Mouse (Mus musculus) liver, postnatal 0 days (tissue): ENCODE results near the gene Tmc1. TPM values are rescaled to one million over a fixed set of nuclear protein-coding genes. Genes with fewer than 3 reads are reported as not detected.

Experiments used
- ATAC-seq: fragments of 200-750 bp; cut with Nextera tagmentation; 2 replicates; pipeline ENCODE4 v1.8.0; 2017; ENCODE audit warnings: mild to moderate bottlenecking, moderate library complexity
- DNase-seq: peaks from one replicate; pipeline ENCODE4 v3.0.0-alpha.2; 2016
- H3K27ac ChIP-seq: fragments of 300-500 bp; sonication (generic); 2 replicates; pipeline ENCODE4 v1.5.1; 2014; ENCODE audit warnings: antibody characterized with exemption, moderate library complexity, mild to moderate bottlenecking, low read depth
- H3K27me3 ChIP-seq: fragments of 300-500 bp; sonication (generic); 2 replicates; pipeline ENCODE4 v1.6.1; 2014; ENCODE audit warnings: low read length, control low read depth, mixed read lengths; ENCODE audit not compliant: insufficient read depth
- H3K36me3 ChIP-seq: fragments of 300-500 bp; sonication (generic); replicated peaks from 2 replicates; pipeline ENCODE4 v1.6.1; 2014; ENCODE audit warnings: mild to moderate bottlenecking, control low read depth, low read length, moderate library complexity, mixed read lengths; ENCODE audit not compliant: insufficient read depth
- H3K4me1 ChIP-seq: fragments of 300-500 bp; sonication (generic); 2 replicates; pipeline ENCODE4 v1.6.1; 2014; ENCODE audit warnings: antibody characterized with exemption, mild to moderate bottlenecking, control low read depth; ENCODE audit not compliant: insufficient read depth
- H3K4me2 ChIP-seq: fragments of 300-500 bp; sonication (generic); 2 replicates; pipeline ENCODE4 v1.6.1; 2014; ENCODE audit warnings: low read depth, mild to moderate bottlenecking, low read length, moderate library complexity, mixed read lengths
- H3K4me3 ChIP-seq: fragments of 300-500 bp; sonication (generic); 2 replicates; pipeline ENCODE4 v1.5.1; 2014; ENCODE audit warnings: low read depth, low read length
- H3K9ac ChIP-seq: fragments of 300-500 bp; sonication (generic); replicated peaks from 2 replicates; pipeline ENCODE4 v1.6.1; 2014; ENCODE audit warnings: mild to moderate bottlenecking, moderate library complexity
- H3K9me3 ChIP-seq: fragments of 300-500 bp; sonication (generic); 2 replicates; pipeline ENCODE4 v1.6.1; 2016; ENCODE audit warnings: mild to moderate bottlenecking, control low read depth, low read length, mixed read lengths
- CTCF ChIP-seq: sonication (generic); IDR thresholded peaks from 2 replicates; pipeline ENCODE4 v1.5.1; 2016; ENCODE audit warnings: antibody characterized with exemption, low read depth
- EP300 ChIP-seq: IDR thresholded peaks from 2 replicates; pipeline ENCODE4 v1.6.1; 2016; ENCODE audit warnings: antibody characterized with exemption, low read depth, mild to moderate bottlenecking
- WGBS: fragments of 180-500 bp; shearing (Covaris S2); extraction: QIAGEN DNeasy Blood & Tissue Kit; methylation state at CpG from one replicate; pipeline ENCODE4 v1.1.7; 2014; ENCODE audit not compliant: insufficient replicate concordance; 5-methylcytosine and 5-hydroxymethylcytosine counted together
- polyA plus RNA-seq: library from polyadenylated mRNA; unstranded; fragments of >200 nt; fragmentation: Nextera tagmentation; extraction: Ambion mirVana; gene quantifications from 2 replicates; pipeline ENCODE4 v1.2.1, GENCODE M21; 2015

Gene Tmc1
- polyA plus RNA-seq, 1 experiment from 2014 or later, result not detected

- H3K9ac ChIP-seq, result no peak overlapping the region
- no peaks in the 10 kb centered on the region for H3K36me3 ChIP-seq
- no peaks in the 10 kb centered on the region for H3K4me1 ChIP-seq
- ATAC-seq (peak; percentile 45), DNase-seq (no peak)
- H3K27me3 ChIP-seq, result no peaks in the 10 kb centered on the region
- H3K4me3 ChIP-seq, result no peak overlapping the region
- WGBS, result 61% methylated on average over 3 of the region's 3 CpGs
- no peak overlapping the region for H3K27ac ChIP-seq
- H3K4me2 ChIP-seq, result no peak overlapping the region
- H3K9me3 ChIP-seq, result no peaks in the 10 kb centered on the region
- peak; percentile 33 for TF ChIP-seq EP300
- no peak for TF ChIP-seq CTCF
Observed at GRCm38 (mm10) chr19:20761119-20761518, 192.9 kb downstream of the Tmc1 start.

- no peaks in the 10 kb centered on the region for H3K27me3 ChIP-seq
- DNase-seq (no peak), ATAC-seq (no peak)
- no peaks in the 10 kb centered on the region for H3K4me1 ChIP-seq
- H3K36me3 ChIP-seq, result no peaks in the 10 kb centered on the region
- TF ChIP-seq CTCF (no peak), EP300 (no peak)
- no peak overlapping the region for H3K4me3 ChIP-seq
- H3K4me2 ChIP-seq, result no peak overlapping the region
- H3K27ac ChIP-seq, result no peak overlapping the region
- H3K9ac ChIP-seq, result no peak overlapping the region
- 64% methylated on average over 1 of the region's 1 CpGs for WGBS
- H3K9me3 ChIP-seq, result no peaks in the 10 kb centered on the region
Observed at GRCm38 (mm10) chr19:20744630-20745029, 209.4 kb downstream of the Tmc1 start.

Other genes starting within 250 kb of the Tmc1 start
- 1.3 and 1.6 TPM in 2 replicates for gene Aldh1a7, start 226.6 kb downstream of the Tmc1 start, polyA plus RNA-seq